In genomic region chr6:28261307-28262197, GRCm38 (mm10) we compare ENCODE assay signal across 8 mouse cellular contexts.
DNase-seq lines count a peak whose midpoint lies in the region; ATAC-seq and TF ChIP-seq lines count a peak whose summit lies in the region.

No protein-coding gene starts in this region.

- no peaks in the 10 kb centered on the region for H3K27me3 ChIP-seq in heart, embryonic 15.5 days
- H3K27me3 ChIP-seq in liver, embryonic 14.5 days (ENCODE audit: control insufficient read depth, insufficient read depth, low read length) = no peaks in the 10 kb centered on the region
- no peaks in the 10 kb centered on the region for H3K27me3 ChIP-seq in neural tube, embryonic 11.5 days (ENCODE audit: control insufficient read depth, insufficient read depth, low read length)
- H3K27me3 ChIP-seq in stomach, postnatal 0 days (ENCODE audit: control insufficient read depth, insufficient read depth, low read length) = no peaks in the 10 kb centered on the region

- peaks cover 5% of the 10 kb centered on the region; the same call in 1 of the 2 replicates for H3K4me1 ChIP-seq in brown adipose tissue, adult 24 weeks (ENCODE audit: control insufficient read depth, insufficient read depth, insufficient read length, low read length)
- H3K4me1 ChIP-seq in heart, embryonic 15.5 days (replicated peaks) = peaks cover 11% of the 10 kb centered on the region
- H3K4me1 ChIP-seq in liver, embryonic 14.5 days (replicated peaks; ENCODE audit: control insufficient read depth in 2 of 2, insufficient read depth in 2 of 2, low read length in 1 of 2) = peaks cover 3 to 17% of the 10 kb centered on the region in 2 experiments; a peak in 2 of 4 replicates
- H3K4me1 ChIP-seq in neural tube, embryonic 11.5 days (ENCODE audit: control insufficient read depth, insufficient read depth, low read length) = peaks cover 5% of the 10 kb centered on the region
- no peaks in the 10 kb centered on the region for H3K4me1 ChIP-seq in stomach, postnatal 0 days (replicated peaks; ENCODE audit: control insufficient read depth, insufficient read depth)

- peak overlapping the region; percentile 97 for H3K4me3 ChIP-seq in brown adipose tissue, adult 24 weeks (ENCODE audit: insufficient read depth, low read depth, low read length)
- H3K4me3 ChIP-seq in heart, embryonic 15.5 days = peak overlapping the region; percentile 99
- H3K4me3 ChIP-seq in liver, embryonic 14.5 days (ENCODE audit: insufficient read depth in 1 of 2, low read depth in 2 of 2, low read length in 2 of 2) = peak overlapping the region; percentile 81 to 88
- H3K4me3 ChIP-seq in neural tube, embryonic 11.5 days (ENCODE audit: low read depth, low read length) = peak overlapping the region; percentile 92
- peak overlapping the region; percentile 92 for H3K4me3 ChIP-seq in stomach, postnatal 0 days (ENCODE audit: low read depth, low read length)

- peak overlapping the region; percentile 67 for H3K27ac ChIP-seq in brown adipose tissue, adult 24 weeks (replicated peaks; ENCODE audit: low read depth, low read length)
- H3K27ac ChIP-seq in heart, embryonic 15.5 days = peak overlapping the region; percentile 96
- peak overlapping the region; percentile 69 for H3K27ac ChIP-seq in liver, embryonic 14.5 days
- H3K27ac ChIP-seq in neural tube, embryonic 11.5 days (ENCODE audit: low read depth, low read length) = peak overlapping the region; percentile 77
- H3K27ac ChIP-seq in stomach, postnatal 0 days (replicated peaks) = peak overlapping the region; percentile 94

- H3K36me3 ChIP-seq in heart, embryonic 15.5 days = peaks cover 13% of the 10 kb centered on the region
- H3K36me3 ChIP-seq in liver, embryonic 14.5 days (replicated peaks; ENCODE audit: control insufficient read depth, insufficient read depth, low read depth) = peaks cover 20% of the 10 kb centered on the region
- H3K36me3 ChIP-seq in neural tube, embryonic 11.5 days (ENCODE audit: control insufficient read depth, insufficient read depth, low read length) = no peaks in the 10 kb centered on the region
- H3K36me3 ChIP-seq in stomach, postnatal 0 days (ENCODE audit: control insufficient read depth, insufficient read depth, low read length) = no peaks in the 10 kb centered on the region; the same call in 1 of the 2 replicates

- H3K9me3 ChIP-seq in heart, embryonic 15.5 days (replicated peaks) = no peaks in the 10 kb centered on the region
- no peaks in the 10 kb centered on the region for H3K9me3 ChIP-seq in liver, embryonic 14.5 days (ENCODE audit: control insufficient read depth, low read length)
- no peaks in the 10 kb centered on the region for H3K9me3 ChIP-seq in neural tube, embryonic 11.5 days (ENCODE audit: control insufficient read depth, low read length)
- H3K9me3 ChIP-seq in stomach, postnatal 0 days (ENCODE audit: control insufficient read depth, low read length) = no peaks in the 10 kb centered on the region

- peak; percentile 98 for ATAC-seq in heart, embryonic 15.5 days (replicated peaks; ENCODE audit: insufficient number of reproducible peaks, insufficient read depth, low FRiP score, low read depth)
- peak; percentile 91 for ATAC-seq in liver, embryonic 14.5 days (ENCODE audit: insufficient read depth)
- ATAC-seq in neural tube, embryonic 11.5 days (ENCODE audit: insufficient read depth, low FRiP score, low TSS enrichment) = peak; percentile 93
- peak; percentile 96 for ATAC-seq in stomach, postnatal 0 days (ENCODE audit: low FRiP score, low TSS enrichment)

- TF ChIP-seq CTCF in liver, embryonic 14.5 days (IDR thresholded peaks at IDR 0.05; ENCODE audit: low read depth) = no peak
- no peak for TF ChIP-seq CTCF in stomach, postnatal 0 days (IDR thresholded peaks at IDR 0.05; ENCODE audit: low read depth)

- WGBS in heart, embryonic 15.5 days = under 1% methylated on average over 120 of the region's 131 CpGs
- under 1% methylated on average over 127 of the region's 131 CpGs for WGBS in liver, embryonic 14.5 days (ENCODE audit: insufficient replicate concordance)
- 0% methylated on average over 60 of the region's 131 CpGs for WGBS in neural tube, embryonic 11.5 days
- under 1% methylated on average over 59 of the region's 131 CpGs for WGBS in stomach, postnatal 0 days

- DNase-seq in CD4-positive, CD25-positive, alpha-beta regulatory T cell, adult 2 months (ENCODE audit: low read depth, low spot score) = peak; percentile 91
- peak; percentile 58 for DNase-seq in fibroblast of lung, adult 2 months (ENCODE audit: low read depth)
- DNase-seq in kidney, postnatal 25 days = peak; percentile 89 to 96
- DNase-seq in liver, embryonic 14.5 days (ENCODE audit: low read depth in 3 of 3, low spot score in 3 of 3) = peak; percentile 72 to 74 (median 73)
- peak; percentile 90 for DNase-seq in neural tube, embryonic 11.5 days (ENCODE audit: low spot score)
- DNase-seq in stomach, postnatal 0 days (ENCODE audit: low spot score) = peak; percentile 89

- peak overlapping the region; percentile 86 for H3K9ac ChIP-seq in heart, embryonic 15.5 days
- peak overlapping the region; percentile 83 for H3K9ac ChIP-seq in liver, embryonic 14.5 days (replicated peaks)
- peak overlapping the region; percentile 73 for H3K9ac ChIP-seq in neural tube, embryonic 11.5 days (ENCODE audit: low read length)
- H3K9ac ChIP-seq in stomach, postnatal 0 days (ENCODE audit: low read length) = peak overlapping the region; percentile 84

- H3K4me2 ChIP-seq in heart, embryonic 15.5 days = peak overlapping the region; percentile 94
- peak overlapping the region; percentile 85 for H3K4me2 ChIP-seq in liver, embryonic 14.5 days (ENCODE audit: low read depth)
- H3K4me2 ChIP-seq in neural tube, embryonic 11.5 days (ENCODE audit: low read depth) = peak overlapping the region; percentile 92
- peak overlapping the region; percentile 94 for H3K4me2 ChIP-seq in stomach, postnatal 0 days (replicated peaks; ENCODE audit: low read depth)

- no peak for TF ChIP-seq EP300 in liver, embryonic 14.5 days (IDR thresholded peaks at IDR 0.05; ENCODE audit: low read depth)
- no peak for TF ChIP-seq EP300 in stomach, postnatal 0 days (optimal IDR thresholded peaks at IDR 0.05)

Comparison
In these comparisons a context has a peak if more than half of its experiments do, and no peak if none do; other contexts are left out.
1. Peak in every context shown above with its lines: DNase-seq, ATAC-seq, H3K4me3 ChIP-seq and H3K27ac ChIP-seq.